Mouse (Mus musculus): ENCODE measurements around the gene Capn7. TPM values are rescaled to one million over a fixed set of nuclear protein-coding genes. Genes with fewer than 3 reads are reported as not detected.
A peak's percentile ranks its signal among the peaks of the same experiment; 100 is the strongest.

The Capn7 gene
- polyA plus RNA-seq, 1 experiment from 2014 or later, result 47.5 TPM

DNA sequence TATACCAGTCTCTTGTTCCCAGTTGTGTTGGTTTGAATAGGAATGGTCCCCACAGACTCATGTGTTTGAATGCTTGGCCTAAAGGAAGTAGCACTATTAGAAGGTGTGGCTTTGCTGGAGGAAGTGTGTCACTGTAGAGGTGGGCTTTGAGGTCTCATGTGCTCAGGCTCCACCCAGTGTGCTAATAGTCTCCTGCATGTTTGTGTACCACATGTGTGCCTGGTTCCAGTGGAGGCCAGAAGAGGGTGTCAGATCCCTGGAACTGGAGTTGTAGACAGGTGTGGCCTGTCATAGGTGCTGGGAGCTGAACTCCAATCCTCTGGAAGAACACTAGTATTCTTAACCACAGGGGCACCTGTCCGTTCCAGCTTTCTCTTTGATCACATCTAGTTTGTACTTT is 9.2 kb upstream of the Capn7 start:
- Histone ChIP-seq H3K9me3 (no peaks in the 10 kb centered on the region), H3K4me2 (no peak overlapping the region), H3K9ac (no peak overlapping the region), H3K36me3 (replicated peaks) (no peaks in the 10 kb centered on the region), H3K4me3 (replicated peaks) (no peak overlapping the region), H3K27me3 (peaks cover 20% of the 10 kb centered on the region), H3K4me1 (peaks cover 9% of the 10 kb centered on the region), H3K27ac (no peak overlapping the region)
- no peak for ATAC-seq (ENCODE audit: low FRiP score)
- WGBS, result 93% methylated on average over 1 of the region's 1 CpGs

GRCm38 (mm10) chr14:31327681-31328080 is 8.8 kb upstream of the Capn7 start:
- H3K36me3 ChIP-seq (replicated peaks), result no peaks in the 10 kb centered on the region
- H3K4me3 ChIP-seq (replicated peaks), result no peak overlapping the region
- no peak overlapping the region for H3K4me2 ChIP-seq
- H3K27me3 ChIP-seq, result peaks cover 20% of the 10 kb centered on the region
- ATAC-seq (ENCODE audit: low FRiP score), result no peak
- peaks cover 9% of the 10 kb centered on the region for H3K4me1 ChIP-seq
- WGBS, result 79% methylated on average over 4 of the region's 4 CpGs
- H3K9ac ChIP-seq, result no peak overlapping the region
- no peak overlapping the region for H3K27ac ChIP-seq
- no peaks in the 10 kb centered on the region for H3K9me3 ChIP-seq

DNA sequence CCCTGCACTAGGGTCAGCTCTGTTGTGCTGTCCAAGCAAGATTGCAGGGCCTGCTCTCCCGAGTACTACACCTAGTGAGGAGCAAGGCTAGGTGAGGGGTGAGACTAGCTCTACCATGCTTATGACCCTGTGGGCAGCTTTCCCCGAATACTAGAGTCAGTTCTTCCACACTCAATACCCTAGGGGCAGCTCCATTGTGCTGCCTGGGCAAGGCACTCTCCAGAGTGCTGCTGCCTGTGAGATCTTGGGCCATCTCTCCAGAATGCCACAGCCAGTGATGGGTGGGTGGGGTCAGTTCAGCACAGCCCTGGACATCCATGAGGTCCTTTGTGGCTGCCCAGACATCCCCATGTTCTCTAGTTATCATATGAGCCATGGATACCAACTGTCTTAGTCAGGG is 6.7 kb upstream of the Capn7 start:
- Histone ChIP-seq H3K9ac (no peak overlapping the region), H3K27ac (no peak overlapping the region), H3K27me3 (peaks cover 20% of the 10 kb centered on the region), H3K4me3 (replicated peaks) (no peak overlapping the region), H3K4me1 (no peaks in the 10 kb centered on the region), H3K9me3 (no peaks in the 10 kb centered on the region), H3K36me3 (replicated peaks) (no peaks in the 10 kb centered on the region), H3K4me2 (no peak overlapping the region)
- ATAC-seq (ENCODE audit: low FRiP score), result no peak
- WGBS, result 61% methylated on average over 2 of the region's 2 CpGs

DNA sequence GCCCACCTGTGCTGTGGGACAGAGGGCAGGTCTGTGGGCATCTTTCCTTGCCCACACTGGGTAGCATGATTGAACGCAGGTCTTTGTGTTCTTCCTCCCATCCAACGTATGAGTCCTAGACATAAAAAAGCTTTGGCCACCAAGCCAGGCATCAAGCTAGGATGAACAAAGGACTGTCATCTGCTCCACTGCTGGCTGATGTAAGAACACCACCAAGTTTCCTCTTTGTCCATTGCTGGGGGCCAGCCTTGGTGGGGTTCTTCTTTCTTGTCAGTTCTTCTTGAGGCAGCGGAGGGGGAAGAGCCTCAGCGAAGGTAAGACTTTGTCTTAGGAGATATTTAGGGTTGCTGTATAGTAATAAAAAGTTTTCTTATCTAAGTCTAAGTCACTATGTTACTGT is 5.5 kb upstream of the Capn7 start:
- peaks cover 6% of the 10 kb centered on the region; the same call in 1 of the 2 replicates for H3K4me1 ChIP-seq
- no peaks in the 10 kb centered on the region for H3K9me3 ChIP-seq
- H3K9ac ChIP-seq, result no peak overlapping the region
- ATAC-seq (ENCODE audit: low FRiP score), result no peak
- 84% methylated on average over 4 of the region's 4 CpGs for WGBS
- no peak overlapping the region for H3K4me2 ChIP-seq
- no peak overlapping the region for H3K4me3 ChIP-seq (replicated peaks)
- no peaks in the 10 kb centered on the region for H3K36me3 ChIP-seq (replicated peaks)
- H3K27me3 ChIP-seq, result peaks cover 20% of the 10 kb centered on the region
- H3K27ac ChIP-seq, result no peak overlapping the region

- no peak overlapping the region; the same call in 1 of the 2 replicates for H3K9ac ChIP-seq
- H3K27ac ChIP-seq, result 0 out of 2 replicates have a peak overlapping the region, but pooled peaks have one; percentile 27
- WGBS, result 57% methylated on average over 3 of the region's 3 CpGs
- no peaks in the 10 kb centered on the region for H3K9me3 ChIP-seq
- H3K4me1 ChIP-seq, result peaks cover 21% of the 10 kb centered on the region
- H3K36me3 ChIP-seq (replicated peaks), result peaks cover 4% of the 10 kb centered on the region; the same call in 1 of the 2 replicates
- H3K27me3 ChIP-seq, result peaks cover 5% of the 10 kb centered on the region
- H3K4me2 ChIP-seq, result peak overlapping the region; percentile 66
- ATAC-seq (ENCODE audit: low FRiP score), result no peak
- H3K4me3 ChIP-seq (replicated peaks), result peak overlapping the region; percentile 79
Observed at GRCm38 (mm10) chr14:31335765-31336164, 673 bp upstream of the Capn7 start.

DNA sequence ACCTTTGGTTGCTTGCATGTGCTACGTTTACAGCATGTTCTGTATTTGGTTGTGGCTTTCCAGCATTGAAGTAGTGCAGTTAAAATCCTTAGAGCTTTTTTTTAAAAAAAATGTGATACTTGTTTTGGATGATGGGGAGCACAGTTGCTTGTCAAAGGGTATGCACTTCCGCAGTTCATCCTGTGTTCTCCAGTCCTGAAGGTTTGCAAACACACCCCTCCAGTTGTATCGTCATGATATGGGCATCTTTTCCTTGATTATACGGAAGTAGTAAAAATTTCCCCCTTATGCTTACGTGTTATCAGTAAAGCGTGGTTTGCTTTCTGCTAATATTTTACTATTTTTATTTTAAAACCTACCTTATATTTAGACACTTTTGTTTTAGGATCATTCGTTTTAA is 968 bp downstream of the Capn7 start:
- Histone ChIP-seq H3K27me3 (no peaks in the 10 kb centered on the region), H3K4me2 (peak overlapping the region; percentile 66), H3K4me3 (replicated peaks) (peak overlapping the region; percentile 79), H3K27ac (no peak overlapping the region), H3K36me3 (replicated peaks) (peaks cover 7% of the 10 kb centered on the region; the same call in 1 of the 2 replicates), H3K9me3 (no peaks in the 10 kb centered on the region), H3K9ac (peak overlapping the region; percentile 93), H3K4me1 (peaks cover 21% of the 10 kb centered on the region)
- ATAC-seq (ENCODE audit: low FRiP score), result no peak
- WGBS, result 53% methylated on average over 7 of the region's 7 CpGs

- Histone ChIP-seq H3K4me1 (peaks cover 21% of the 10 kb centered on the region), H3K9me3 (no peaks in the 10 kb centered on the region), H3K36me3 (replicated peaks) (peaks cover 7% of the 10 kb centered on the region; the same call in 1 of the 2 replicates), H3K9ac (0 out of 2 replicates have a peak overlapping the region, but pooled peaks have one; percentile 93), H3K4me3 (replicated peaks) (no peak overlapping the region; the same call in 1 of the 2 replicates), H3K27me3 (no peaks in the 10 kb centered on the region), H3K27ac (no peak overlapping the region), H3K4me2 (peak overlapping the region; percentile 66)
- ATAC-seq (ENCODE audit: low FRiP score), result no peak
Observed at GRCm38 (mm10) chr14:31337947-31338346, 1.5 kb downstream of the Capn7 start.

- Histone ChIP-seq H3K4me3 (replicated peaks) (no peak overlapping the region), H3K4me2 (no peak overlapping the region), H3K4me1 (peaks cover 10% of the 10 kb centered on the region; the same call in 1 of the 2 replicates), H3K36me3 (replicated peaks) (peaks cover 30% of the 10 kb centered on the region; the same call in 1 of the 2 replicates), H3K9ac (no peak overlapping the region), H3K27ac (no peak overlapping the region), H3K27me3 (no peaks in the 10 kb centered on the region), H3K9me3 (no peaks in the 10 kb centered on the region)
- ATAC-seq (ENCODE audit: low FRiP score), result no peak
- 92% methylated on average over 8 of the region's 8 CpGs for WGBS
Observed at GRCm38 (mm10) chr14:31343241-31343640, 6.8 kb downstream of the Capn7 start.

DNA sequence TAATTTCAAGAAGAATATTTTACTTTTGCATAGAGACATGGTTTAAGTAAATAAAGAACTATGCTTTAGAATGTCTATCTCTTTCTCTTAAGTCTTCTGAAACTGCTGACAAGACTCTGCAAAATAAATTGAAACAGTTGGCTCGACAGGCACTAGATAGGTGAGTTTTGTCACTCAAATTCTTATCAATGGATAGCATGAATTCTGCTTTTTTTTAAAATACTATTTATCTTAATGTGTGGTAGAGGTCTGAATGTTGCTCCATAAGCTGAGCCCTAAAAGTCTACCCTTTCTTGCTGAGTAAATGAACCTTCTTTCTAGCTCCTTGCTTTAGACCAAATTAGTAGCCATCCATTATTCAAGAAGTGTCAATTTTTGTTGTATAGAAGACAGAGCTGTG is 8.9 kb downstream of the Capn7 start:
- no peak overlapping the region for H3K4me2 ChIP-seq
- peaks cover 5% of the 10 kb centered on the region; the same call in 1 of the 2 replicates for H3K4me1 ChIP-seq
- H3K9ac ChIP-seq, result no peak overlapping the region
- no peaks in the 10 kb centered on the region for H3K9me3 ChIP-seq
- H3K27me3 ChIP-seq, result no peaks in the 10 kb centered on the region
- 90% methylated on average over 1 of the region's 1 CpGs for WGBS
- ATAC-seq (ENCODE audit: low FRiP score), result no peak
- H3K36me3 ChIP-seq (replicated peaks), result peaks cover 32% of the 10 kb centered on the region; the same call in 1 of the 2 replicates
- H3K4me3 ChIP-seq (replicated peaks), result no peak overlapping the region
- no peak overlapping the region for H3K27ac ChIP-seq

DNA sequence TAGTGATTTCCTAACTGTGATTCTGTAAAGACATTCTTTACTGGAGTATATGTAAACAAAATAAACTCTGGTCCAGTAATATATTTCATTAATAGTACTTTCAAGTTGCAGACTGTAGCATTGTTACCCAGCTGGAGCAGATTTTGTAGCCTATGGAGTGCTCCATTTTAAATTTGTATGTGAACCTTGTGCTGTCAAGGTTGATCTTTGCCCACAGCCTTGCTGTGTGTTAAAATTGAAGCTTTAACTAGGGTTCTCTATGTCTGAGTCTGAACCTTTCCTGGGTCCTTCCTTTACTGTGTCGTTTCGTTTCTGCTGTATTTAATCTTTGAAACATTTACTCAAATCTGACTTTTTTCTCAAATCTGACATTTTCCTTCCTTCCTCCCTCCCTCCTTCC is 25.8 kb downstream of the Capn7 start:
- H3K4me1 ChIP-seq, result no peaks in the 10 kb centered on the region
- H3K4me3 ChIP-seq (replicated peaks), result no peak overlapping the region
- H3K9me3 ChIP-seq, result no peaks in the 10 kb centered on the region
- WGBS, result 96% methylated on average over 2 of the region's 2 CpGs
- H3K9ac ChIP-seq, result no peak overlapping the region
- no peak for ATAC-seq (ENCODE audit: low FRiP score)
- H3K27ac ChIP-seq, result no peak overlapping the region
- no peaks in the 10 kb centered on the region for H3K27me3 ChIP-seq
- H3K4me2 ChIP-seq, result no peak overlapping the region
- peaks cover 59% of the 10 kb centered on the region for H3K36me3 ChIP-seq (replicated peaks)

DNA sequence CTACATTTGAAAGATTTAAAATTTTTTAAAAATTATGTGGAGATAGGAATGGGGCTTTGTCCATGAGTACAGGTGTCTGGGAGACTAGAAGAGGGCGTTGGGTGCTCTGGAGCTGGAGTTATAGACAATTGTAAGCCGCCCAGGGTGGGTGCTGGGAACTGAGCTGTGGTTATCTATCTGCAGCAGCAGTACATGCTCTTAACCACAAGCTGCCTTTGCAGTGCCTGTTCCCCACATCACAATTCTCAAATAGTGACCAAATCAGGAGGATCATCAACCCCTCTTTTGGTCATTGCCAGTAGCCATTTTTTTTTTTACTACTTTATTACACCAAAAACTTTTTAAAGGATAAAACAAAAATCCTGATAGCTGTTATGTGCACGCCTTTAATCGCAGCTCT is 28.2 kb downstream of the Capn7 start:
- Histone ChIP-seq H3K27me3 (no peaks in the 10 kb centered on the region), H3K4me2 (no peak overlapping the region), H3K9ac (no peak overlapping the region), H3K27ac (no peak overlapping the region), H3K36me3 (replicated peaks) (peaks cover 59% of the 10 kb centered on the region), H3K4me1 (no peaks in the 10 kb centered on the region), H3K4me3 (replicated peaks) (no peak overlapping the region), H3K9me3 (no peaks in the 10 kb centered on the region)
- 93% methylated on average over 4 of the region's 4 CpGs for WGBS
- no peak for ATAC-seq (ENCODE audit: low FRiP score)

GRCm38 (mm10) chr14:31365350-31365749 is 28.9 kb downstream of the Capn7 start:
- H3K9ac ChIP-seq, result no peak overlapping the region
- ATAC-seq (ENCODE audit: low FRiP score), result no peak
- H3K4me3 ChIP-seq (replicated peaks), result no peak overlapping the region
- H3K27ac ChIP-seq, result no peak overlapping the region
- H3K4me1 ChIP-seq, result no peaks in the 10 kb centered on the region
- no peak overlapping the region for H3K4me2 ChIP-seq
- H3K9me3 ChIP-seq, result no peaks in the 10 kb centered on the region
- no peaks in the 10 kb centered on the region for H3K27me3 ChIP-seq
- peaks cover 61% of the 10 kb centered on the region for H3K36me3 ChIP-seq (replicated peaks)

- Histone ChIP-seq H3K36me3 (replicated peaks) (peaks cover 67% of the 10 kb centered on the region), H3K4me3 (replicated peaks) (no peak overlapping the region), H3K27me3 (no peaks in the 10 kb centered on the region), H3K4me1 (no peaks in the 10 kb centered on the region), H3K27ac (no peak overlapping the region), H3K4me2 (no peak overlapping the region), H3K9me3 (no peaks in the 10 kb centered on the region), H3K9ac (no peak overlapping the region)
- ATAC-seq (ENCODE audit: low FRiP score), result no peak
- 93% methylated on average over 7 of the region's 7 CpGs for WGBS
Observed at GRCm38 (mm10) chr14:31367951-31368350, 31.5 kb downstream of the Capn7 start.

All from forebrain, embryonic 12.5 days (tissue).